Mouse (Mus musculus) embryonic facial prominence, embryonic 13.5 days (tissue): Measurements from ENCODE around the gene Xlr5c. TPM values are rescaled to one million over a fixed set of nuclear protein-coding genes. Genes with fewer than 3 reads are reported as not detected.
A peak's percentile ranks its signal among the peaks of the same experiment; 100 is the strongest.
"Not testable (repeated sequence)": the region's sequence is repeated elsewhere in the genome, so short reads cannot be mapped to it uniquely, and the experiment has no call there.

Experiments used
- ATAC-seq: fragments of 200-750 bp; cut with Nextera tagmentation; 2 replicates; pipeline ENCODE4 v1.8.0; 2017; ENCODE audit warnings: low read depth; ENCODE audit not compliant: insufficient number of reproducible peaks, insufficient read depth, low FRiP score, low TSS enrichment
- H3K27ac ChIP-seq: fragments of 300-500 bp; sonication (generic); 2 replicates; pipeline ENCODE4 v1.5.1; 2015; ENCODE audit warnings: moderate library complexity, mild to moderate bottlenecking, inconsistent platforms
- H3K27me3 ChIP-seq: fragments of 300-500 bp; sonication (generic); 2 replicates; pipeline ENCODE4 v1.6.1; 2015; ENCODE audit warnings: mild to moderate bottlenecking, inconsistent platforms
- H3K36me3 ChIP-seq: fragments of 300-500 bp; sonication (generic); 2 replicates; pipeline ENCODE4 v1.6.1; 2015; ENCODE audit warnings: mild to moderate bottlenecking, inconsistent platforms
- H3K4me1 ChIP-seq: fragments of 300-500 bp; sonication (generic); 2 replicates; pipeline ENCODE4 v1.6.1; 2015; ENCODE audit warnings: inconsistent platforms
- H3K4me2 ChIP-seq: fragments of 300-500 bp; sonication (generic); 2 replicates; pipeline ENCODE4 v1.6.1; 2015; ENCODE audit warnings: moderate library complexity, mild to moderate bottlenecking, inconsistent platforms
- H3K4me3 ChIP-seq: fragments of 300-500 bp; sonication (generic); 2 replicates; pipeline ENCODE4 v1.5.1; 2015; ENCODE audit warnings: mild to moderate bottlenecking, inconsistent platforms
- H3K9ac ChIP-seq: fragments of 300-500 bp; sonication (generic); 2 replicates; pipeline ENCODE4 v1.6.1; 2015; ENCODE audit warnings: mild to moderate bottlenecking, inconsistent platforms
- H3K9me3 ChIP-seq: fragments of 300-500 bp; sonication (generic); 2 replicates; pipeline ENCODE4 v1.6.1; 2016; ENCODE audit warnings: inconsistent platforms
- WGBS: fragments of 180-500 bp; shearing (Covaris S2); methylation state at CpG from one replicate; pipeline ENCODE4 v1.1.7; 2015; ENCODE audit warnings: mixed read lengths; 5-methylcytosine and 5-hydroxymethylcytosine counted together
- polyA plus RNA-seq: library from polyadenylated mRNA; unstranded; fragments of >200 nt; fragmentation: Nextera tagmentation; extraction: Ambion mirVana; gene quantifications from 2 replicates; pipeline ENCODE4 v1.2.1, GENCODE M21; 2015

Xlr5c gene
- polyA plus RNA-seq, result not detected in 2 replicates

DNA sequence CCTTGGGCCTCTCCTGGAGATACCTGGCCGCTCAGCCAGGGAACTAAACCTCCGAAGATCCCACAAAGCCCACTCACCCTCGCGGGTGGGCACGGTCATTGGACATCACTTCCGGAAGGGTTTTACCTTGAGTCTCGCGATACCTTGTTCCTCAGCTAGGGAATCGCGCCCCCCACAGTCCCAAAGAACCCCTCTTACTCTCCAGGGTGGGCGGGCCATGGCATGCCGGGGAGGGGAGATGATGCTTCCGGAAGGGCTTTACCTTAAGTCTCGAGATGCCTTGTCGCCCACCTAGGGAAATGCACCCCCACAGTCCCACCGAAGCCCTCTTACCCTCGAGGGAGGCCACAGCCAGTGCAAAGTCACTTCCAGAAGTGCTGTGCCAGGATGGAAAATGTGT is at the start of gene Xlr5c, which contains the start of gene Xlr5a:
Xlr5c (minus strand) TSS at position 101 of the 400 bp plus-strand sequence.
Xlr5a (minus strand) TSS at position 101 of the 400 bp plus-strand sequence.
- H3K4me2 ChIP-seq, H3K27ac ChIP-seq, H3K36me3 ChIP-seq, ATAC-seq, H3K4me1 ChIP-seq, H3K4me3 ChIP-seq, H3K27me3 ChIP-seq, H3K9ac ChIP-seq, H3K9me3 ChIP-seq: not testable (repeated sequence)
- WGBS, result 90% methylated on average over 15 of the region's 17 CpGs

- H3K27me3 ChIP-seq, result peaks cover 13% of the 10 kb centered on the region
- no peaks in the 10 kb centered on the region for H3K9me3 ChIP-seq
- WGBS, result 20% methylated on average over 37 of the region's 37 CpGs
- peak; percentile 75; the same call in 1 of the 2 replicates for ATAC-seq
- H3K36me3 ChIP-seq, result no peaks in the 10 kb centered on the region
- peak within 1 kb of the TSS; percentile 60 for H3K4me3 ChIP-seq
- peak within 1 kb of the TSS; percentile 75 for H3K27ac ChIP-seq
- H3K9ac ChIP-seq, result peak within 1 kb of the TSS; percentile 78
- peak within 1 kb of the TSS; percentile 62 for H3K4me2 ChIP-seq
- 0 out of 2 replicates have a peak, but pooled peaks cover 3% of the 10 kb centered on the region for H3K4me1 ChIP-seq
Measured at GRCm38 (mm10) chrX:73342483-73342895, 49.7 kb upstream of the Xlr5c start, which contains the start of gene Zfp275. Gene Zfp275 (plus strand): TSS chrX:73342621.

GRCm38 (mm10) chrX:73342068-73342467 is 49.3 kb upstream of the Xlr5c start:
- H3K27me3 ChIP-seq, result peaks cover 13% of the 10 kb centered on the region
- no peaks in the 10 kb centered on the region for H3K36me3 ChIP-seq
- peak overlapping the region; percentile 62 for H3K4me2 ChIP-seq
- 49% methylated on average over 3 of the region's 3 CpGs for WGBS
- peak overlapping the region; percentile 78; the same call in 1 of the 2 replicates for H3K9ac ChIP-seq
- H3K9me3 ChIP-seq, result no peaks in the 10 kb centered on the region
- peak overlapping the region; percentile 60 for H3K4me3 ChIP-seq
- ATAC-seq, result no peak
- H3K27ac ChIP-seq, result no peak overlapping the region
- 0 out of 2 replicates have a peak, but pooled peaks cover 3% of the 10 kb centered on the region for H3K4me1 ChIP-seq

- Histone ChIP-seq H3K9ac (no peak overlapping the region), H3K4me1 (0 out of 2 replicates have a peak, but pooled peaks cover 3% of the 10 kb centered on the region), H3K4me2 (no peak overlapping the region), H3K36me3 (no peaks in the 10 kb centered on the region), H3K4me3 (no peak overlapping the region), H3K27me3 (peaks cover 18% of the 10 kb centered on the region), H3K9me3 (no peaks in the 10 kb centered on the region), H3K27ac (no peak overlapping the region)
- 39% methylated on average over 1 of the region's 1 CpGs for WGBS
- ATAC-seq, result no peak
Measured at GRCm38 (mm10) chrX:73341473-73341872, 48.7 kb upstream of the Xlr5c start.

DNA sequence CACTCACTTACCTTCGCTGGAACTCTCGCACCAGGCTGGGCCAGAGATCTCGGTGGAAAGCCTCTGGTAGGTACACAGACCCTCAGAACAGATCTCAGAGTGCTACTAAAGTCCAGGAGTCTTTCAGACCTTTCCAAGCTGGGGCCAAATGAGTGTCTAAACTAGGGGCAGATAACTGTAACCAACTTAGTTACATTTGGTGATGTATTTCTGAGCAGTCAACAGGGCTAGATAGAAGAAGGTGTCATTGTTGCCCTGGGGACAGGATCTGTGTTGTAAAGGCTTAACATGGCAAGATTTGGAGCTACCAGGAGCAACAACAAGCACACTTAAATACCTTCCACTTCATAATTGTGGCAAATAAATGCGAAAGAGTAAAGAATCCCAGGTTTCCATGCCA is 44.0 kb upstream of the Xlr5c start, which contains the start of gene Gm45015:
Gm45015 (minus strand) TSS at position 101 of the 400 bp plus-strand sequence.
- H3K9me3 ChIP-seq, result no peaks in the 10 kb centered on the region
- 86% methylated on average over 4 of the region's 4 CpGs for WGBS
- no peak within 1 kb of the TSS for H3K4me2 ChIP-seq
- no peaks in the 10 kb centered on the region for H3K4me1 ChIP-seq
- no peak within 1 kb of the TSS for H3K4me3 ChIP-seq
- H3K9ac ChIP-seq, result no peak within 1 kb of the TSS
- H3K36me3 ChIP-seq, result no peaks in the 10 kb centered on the region
- ATAC-seq, result no peak
- H3K27me3 ChIP-seq, result peaks cover 21% of the 10 kb centered on the region
- no peak within 1 kb of the TSS for H3K27ac ChIP-seq

DNA sequence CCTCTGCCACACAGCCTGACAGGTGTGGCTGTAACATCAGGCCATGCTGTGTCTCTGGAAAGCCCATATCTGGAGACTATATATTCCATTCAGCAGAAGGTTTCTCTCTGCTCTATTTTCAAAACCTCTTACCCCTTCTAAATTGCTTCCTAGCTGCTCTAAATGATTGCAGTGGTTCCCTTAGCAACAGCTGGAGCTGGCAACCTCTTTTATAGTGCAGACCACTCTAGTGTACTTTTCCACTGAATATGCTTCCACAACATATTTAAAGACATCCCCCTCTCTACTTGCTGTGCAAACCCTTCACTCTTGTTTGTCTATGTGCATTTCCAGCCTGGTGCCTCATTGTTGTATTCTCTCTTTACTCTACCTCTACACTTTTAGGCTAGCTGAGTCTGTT is 40.8 kb upstream of the Xlr5c start:
- Histone ChIP-seq H3K9me3 (no peaks in the 10 kb centered on the region), H3K4me2 (no peak overlapping the region), H3K27me3 (peaks cover 19% of the 10 kb centered on the region), H3K4me1 (no peaks in the 10 kb centered on the region), H3K27ac (no peak overlapping the region), H3K4me3 (no peak overlapping the region), H3K36me3 (no peaks in the 10 kb centered on the region), H3K9ac (no peak overlapping the region)
- ATAC-seq, result no peak

DNA sequence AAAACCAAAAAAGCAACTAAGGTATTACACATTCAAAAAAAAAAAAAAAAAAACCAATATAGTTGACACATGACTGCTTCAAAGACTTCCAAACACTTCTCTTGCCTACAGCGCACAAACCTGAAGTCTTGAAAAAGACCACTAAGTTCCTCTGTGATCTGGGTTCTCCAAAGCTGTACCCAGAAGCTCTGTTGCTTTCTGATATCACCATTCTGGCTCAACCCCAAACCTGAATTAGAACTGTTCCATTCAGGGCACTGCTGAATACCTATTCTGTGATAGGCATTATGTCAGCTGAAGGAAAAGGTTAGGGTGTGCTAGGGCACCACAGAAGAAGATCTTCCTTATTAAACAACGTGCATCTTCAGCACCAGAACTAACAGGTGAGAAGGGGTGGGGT is 34.4 kb upstream of the Xlr5c start:
- ATAC-seq, result no peak
- H3K27ac ChIP-seq, result no peak overlapping the region

DNA sequence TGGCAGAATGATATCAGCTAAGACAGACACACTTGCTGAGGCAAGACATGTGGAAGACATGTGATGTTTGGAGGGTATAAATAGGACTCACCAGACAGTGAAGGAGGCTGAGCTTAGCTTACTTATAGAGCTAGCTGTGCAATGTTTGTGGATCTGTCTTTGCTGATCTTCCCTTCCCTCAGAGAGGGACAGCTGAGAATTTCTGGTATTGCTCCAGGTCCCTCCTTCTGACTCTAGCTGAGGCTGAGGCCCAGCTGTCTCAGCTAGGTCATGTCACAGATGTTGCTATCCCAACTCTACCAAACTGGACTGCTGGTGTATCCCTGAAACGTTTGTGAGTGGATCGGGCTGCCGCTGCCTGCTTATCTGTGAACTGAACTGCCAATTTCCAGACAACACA is 28.3 kb upstream of the Xlr5c start:
- Histone ChIP-seq H3K9ac (no peak overlapping the region), H3K4me2 (no peak overlapping the region), H3K4me3 (no peak overlapping the region), H3K9me3 (no peaks in the 10 kb centered on the region), H3K36me3 (no peaks in the 10 kb centered on the region), H3K27ac (no peak overlapping the region), H3K27me3 (peaks cover 4% of the 10 kb centered on the region; the same call in 1 of the 2 replicates), H3K4me1 (no peaks in the 10 kb centered on the region)
- ATAC-seq, result no peak
- 69% methylated on average over 3 of the region's 3 CpGs for WGBS

More for the DNA sequence above, 34.4 kb upstream of the Xlr5c start:
- WGBS, result 66% methylated on average over 2 of the region's 2 CpGs
- Histone ChIP-seq H3K9ac (no peak overlapping the region), H3K27me3 (peaks cover 7% of the 10 kb centered on the region; the same call in 1 of the 2 replicates), H3K4me2 (no peak overlapping the region), H3K4me3 (no peak overlapping the region), H3K9me3 (no peaks in the 10 kb centered on the region), H3K36me3 (no peaks in the 10 kb centered on the region), H3K4me1 (no peaks in the 10 kb centered on the region)

- H3K27me3 ChIP-seq, result 0 out of 2 replicates have a peak, but pooled peaks cover 12% of the 10 kb centered on the region
- ATAC-seq, result no peak
- H3K4me3 ChIP-seq, result no peak overlapping the region
- H3K36me3 ChIP-seq, result no peaks in the 10 kb centered on the region
- H3K27ac ChIP-seq, result no peak overlapping the region
- H3K4me2 ChIP-seq, result no peak overlapping the region
- no peaks in the 10 kb centered on the region for H3K9me3 ChIP-seq
- H3K4me1 ChIP-seq, result no peaks in the 10 kb centered on the region
- 36% methylated on average over 3 of the region's 3 CpGs for WGBS
- no peak overlapping the region for H3K9ac ChIP-seq
Measured at GRCm38 (mm10) chrX:73312522-73312921, 19.7 kb upstream of the Xlr5c start.

DNA sequence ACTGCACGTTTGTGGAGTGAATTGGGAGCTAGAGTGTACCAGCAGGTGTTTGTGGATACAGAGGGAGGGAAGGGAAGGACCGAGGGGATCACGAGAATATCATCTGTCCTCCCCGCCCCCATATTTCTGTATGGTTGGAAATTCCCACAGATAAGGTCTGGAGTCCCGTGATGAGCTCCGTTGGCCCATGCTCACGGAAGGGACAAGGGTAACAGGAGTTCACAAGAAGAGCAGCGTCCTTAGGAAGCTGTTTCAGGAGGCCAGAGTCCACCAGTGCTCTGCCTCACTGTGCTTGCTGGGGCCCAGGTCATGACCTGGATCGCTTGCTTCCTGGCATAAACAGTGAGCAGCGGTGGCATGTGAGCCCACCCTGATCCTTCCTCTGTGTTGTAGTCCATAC is 3.0 kb upstream of the Xlr5c start:
- not testable (repeated sequence) for H3K4me2 ChIP-seq, H3K4me3 ChIP-seq, H3K36me3 ChIP-seq, H3K9me3 ChIP-seq, H3K9ac ChIP-seq, H3K4me1 ChIP-seq, ATAC-seq, H3K27ac ChIP-seq, H3K27me3 ChIP-seq
- 71% methylated on average over 10 of the region's 10 CpGs for WGBS

- H3K9me3 ChIP-seq, H3K9ac ChIP-seq, H3K27ac ChIP-seq, H3K36me3 ChIP-seq, H3K4me3 ChIP-seq, ATAC-seq, H3K27me3 ChIP-seq, H3K4me1 ChIP-seq, H3K4me2 ChIP-seq: not testable (repeated sequence)
- WGBS, result 90% methylated on average over 14 of the region's 14 CpGs
Measured at GRCm38 (mm10) chrX:73265270-73265669, 27.5 kb downstream of the Xlr5c start, which contains the start of gene Xlr3c. Gene Xlr3c (minus strand): TSS chrX:73265390.

DNA sequence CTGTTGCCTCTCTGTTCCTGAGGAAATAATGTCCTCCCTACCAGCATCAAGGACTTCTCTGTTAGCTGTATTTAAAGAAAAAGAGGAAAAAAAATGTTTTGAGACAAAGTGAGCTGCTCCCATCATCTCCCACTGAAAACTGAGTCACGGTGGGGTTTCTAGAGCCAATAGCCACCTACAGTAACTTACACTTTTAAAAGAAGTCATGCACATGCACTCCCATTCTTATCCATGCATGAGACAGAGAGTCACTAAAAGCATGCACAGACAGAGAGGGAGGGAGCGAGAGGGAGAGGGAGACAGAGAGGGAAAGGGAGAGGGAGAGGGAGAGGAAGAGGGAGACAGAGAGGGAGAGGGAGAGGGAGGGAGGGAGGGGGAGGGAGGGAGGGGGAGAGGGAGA is 30.3 kb downstream of the Xlr5c start:
- H3K9ac ChIP-seq, result not testable (repeated sequence)

More for the DNA sequence above, 30.3 kb downstream of the Xlr5c start:
- not testable (repeated sequence) for H3K9me3 ChIP-seq, H3K36me3 ChIP-seq, H3K4me2 ChIP-seq, H3K27ac ChIP-seq, ATAC-seq, H3K4me1 ChIP-seq, H3K27me3 ChIP-seq, H3K4me3 ChIP-seq
- WGBS, result 76% methylated on average over 1 of the region's 2 CpGs
